Mouse (Mus musculus) intestine, embryonic 14.5 days (tissue): Measurements from ENCODE around the gene Dnal4. TPM values are rescaled to one million over a fixed set of nuclear protein-coding genes. Genes with fewer than 3 reads are reported as not detected.

Source experiments
- ATAC-seq: fragments of 200-750 bp; cut with Nextera tagmentation; replicated peaks from 2 replicates; pipeline ENCODE4 v1.8.0; 2017; ENCODE audit warnings: low read depth, moderate number of reproducible peaks, moderate TSS enrichment, moderate library complexity; ENCODE audit not compliant: low FRiP score, low TSS enrichment
- DNase-seq: peaks from one replicate; pipeline ENCODE4 v3.0.0-alpha.2; 2018; ENCODE audit warnings: low spot score
- H3K27ac ChIP-seq: fragments of 300-500 bp; sonication (generic); 2 replicates; pipeline ENCODE4 v1.5.1; 2014; ENCODE audit warnings: low read depth, mild to moderate bottlenecking, control low read depth
- H3K27me3 ChIP-seq: fragments of 300-500 bp; sonication (generic); replicated peaks from 2 replicates; pipeline ENCODE4 v1.6.1; 2014; ENCODE audit warnings: low read length, control low read depth; ENCODE audit not compliant: control insufficient read depth, insufficient read depth
- H3K36me3 ChIP-seq: fragments of 300-500 bp; sonication (generic); 2 replicates; pipeline ENCODE4 v1.6.1; 2014; ENCODE audit warnings: low read length, control low read depth; ENCODE audit not compliant: control insufficient read depth, insufficient read depth
- H3K4me1 ChIP-seq: fragments of 300-500 bp; sonication (generic); replicated peaks from 2 replicates; pipeline ENCODE4 v1.6.1; 2014; ENCODE audit warnings: low read length, control low read depth, mixed read lengths; ENCODE audit not compliant: control insufficient read depth, insufficient read depth
- H3K4me2 ChIP-seq: fragments of 300-500 bp; sonication (generic); 2 replicates; pipeline ENCODE4 v1.6.1; 2014; ENCODE audit warnings: low read length
- H3K4me3 ChIP-seq: fragments of 300-500 bp; sonication (generic); 2 replicates; pipeline ENCODE4 v1.5.1; 2014; ENCODE audit warnings: low read depth, low read length, control low read depth, mixed read lengths
- H3K9ac ChIP-seq: fragments of 300-500 bp; sonication (generic); 2 replicates; pipeline ENCODE4 v1.6.1; 2014; ENCODE audit warnings: mild to moderate bottlenecking, low read length
- H3K9me3 ChIP-seq: fragments of 300-500 bp; sonication (generic); 2 replicates; pipeline ENCODE4 v1.6.1; 2016; ENCODE audit warnings: low read length, control low read depth; ENCODE audit not compliant: control insufficient read depth
- WGBS: fragments of 180-500 bp; shearing (Covaris S2); extraction: QIAGEN DNeasy Blood & Tissue Kit; methylation state at CpG from one replicate; pipeline ENCODE4 v1.1.7; 2014; 5-methylcytosine and 5-hydroxymethylcytosine counted together
- polyA plus RNA-seq: library from polyadenylated mRNA; unstranded; fragments of >200 nt; fragmentation: Nextera tagmentation; extraction: Ambion mirVana; gene quantifications from 2 replicates; pipeline ENCODE4 v1.2.1, GENCODE M21; 2014

Dnal4 gene
- polyA plus RNA-seq, 1 experiment from 2014 or later = 47.5 TPM

- Histone ChIP-seq H3K4me1 (no peaks in the 10 kb centered on the region; the same call in 1 of the 2 replicates), H3K36me3 (no peaks in the 10 kb centered on the region), H3K9me3 (no peaks in the 10 kb centered on the region), H3K27me3 (peaks cover 61% of the 10 kb centered on the region), H3K4me2 (peak overlapping the region; percentile 69), H3K27ac (no peak overlapping the region), H3K9ac (peak overlapping the region; percentile 38), H3K4me3 (peak overlapping the region; percentile 51)
- 4% methylated on average over 69 of the region's 81 CpGs for WGBS
- DNase-seq = peak; percentile 67
- ATAC-seq = peak; percentile 38
These were observed 26.1 kb upstream of the Dnal4 start for GRCm38 (mm10) chr15:79803533-79804351.

- Histone ChIP-seq H3K36me3 (no peaks in the 10 kb centered on the region), H3K4me2 (no peak overlapping the region), H3K27me3 (peaks cover 56% of the 10 kb centered on the region), H3K9me3 (no peaks in the 10 kb centered on the region), H3K9ac (no peak overlapping the region), H3K4me1 (no peaks in the 10 kb centered on the region; the same call in 1 of the 2 replicates), H3K4me3 (no peak overlapping the region), H3K27ac (no peak overlapping the region)
- no peak for DNase-seq
- WGBS = 61% methylated on average over 4 of the region's 4 CpGs
- no peak for ATAC-seq
These were observed 24.7 kb upstream of the Dnal4 start for GRCm38 (mm10) chr15:79802304-79802703.

- Histone ChIP-seq H3K9ac (no peak overlapping the region), H3K4me1 (no peaks in the 10 kb centered on the region; the same call in 1 of the 2 replicates), H3K27me3 (peaks cover 50% of the 10 kb centered on the region), H3K9me3 (no peaks in the 10 kb centered on the region), H3K36me3 (no peaks in the 10 kb centered on the region), H3K4me3 (no peak overlapping the region), H3K27ac (no peak overlapping the region), H3K4me2 (no peak overlapping the region)
- ATAC-seq (no peak), DNase-seq (no peak)
- WGBS = 75% methylated on average over 2 of the region's 2 CpGs
These were observed 24.0 kb upstream of the Dnal4 start for GRCm38 (mm10) chr15:79801646-79802045.

DNA sequence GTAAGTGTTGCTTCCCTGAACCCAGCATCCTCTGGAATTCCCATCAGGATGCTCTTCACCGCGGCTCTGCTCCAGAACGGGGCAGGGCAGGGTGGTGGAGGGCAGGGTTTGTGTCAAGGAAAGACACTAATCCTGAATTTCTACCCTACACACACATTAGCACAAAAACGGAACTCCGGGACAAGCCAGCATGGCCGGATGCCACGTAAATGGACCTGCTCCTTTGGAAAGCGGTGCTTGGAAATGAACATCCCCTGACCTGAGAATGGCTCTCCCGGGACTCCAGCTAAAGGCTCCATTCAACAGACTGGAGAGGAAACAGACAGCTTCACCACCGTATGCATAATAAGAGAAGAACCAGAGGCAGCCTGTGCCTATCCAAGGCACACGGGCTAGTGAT, 23.1 kb upstream of the Dnal4 start:
- Histone ChIP-seq H3K4me1 (no peaks in the 10 kb centered on the region; the same call in 1 of the 2 replicates), H3K36me3 (no peaks in the 10 kb centered on the region), H3K4me2 (no peak overlapping the region), H3K9ac (no peak overlapping the region), H3K4me3 (no peak overlapping the region), H3K27me3 (peaks cover 41% of the 10 kb centered on the region), H3K9me3 (no peaks in the 10 kb centered on the region), H3K27ac (no peak overlapping the region)
- WGBS = 59% methylated on average over 11 of the region's 11 CpGs
- ATAC-seq (no peak), DNase-seq (no peak)

GRCm38 (mm10) chr15:79798591-79798990, 20.9 kb upstream of the Dnal4 start:
- 85% methylated on average over 10 of the region's 10 CpGs for WGBS
- no peak for DNase-seq

GRCm38 (mm10) chr15:79797680-79798079, 20.0 kb upstream of the Dnal4 start:
- H3K9ac ChIP-seq = no peak overlapping the region
- H3K9me3 ChIP-seq = no peaks in the 10 kb centered on the region
- peaks cover 14% of the 10 kb centered on the region for H3K27me3 ChIP-seq
- no peak overlapping the region for H3K4me2 ChIP-seq
- H3K4me1 ChIP-seq = no peaks in the 10 kb centered on the region
- DNase-seq (no peak), ATAC-seq (no peak)
- no peak overlapping the region for H3K4me3 ChIP-seq
- no peaks in the 10 kb centered on the region for H3K36me3 ChIP-seq
- no peak overlapping the region for H3K27ac ChIP-seq
- 80% methylated on average over 8 of the region's 8 CpGs for WGBS

More at GRCm38 (mm10) chr15:79798591-79798990, 20.9 kb upstream of the Dnal4 start:
- H3K4me3 ChIP-seq = no peak overlapping the region
- H3K9me3 ChIP-seq = no peaks in the 10 kb centered on the region
- peaks cover 23% of the 10 kb centered on the region for H3K27me3 ChIP-seq
- H3K36me3 ChIP-seq = no peaks in the 10 kb centered on the region
- no peaks in the 10 kb centered on the region for H3K4me1 ChIP-seq
- ATAC-seq = no peak
- no peak overlapping the region for H3K27ac ChIP-seq
- no peak overlapping the region for H3K9ac ChIP-seq
- no peak overlapping the region for H3K4me2 ChIP-seq

- WGBS = 81% methylated on average over 7 of the region's 7 CpGs
- H3K36me3 ChIP-seq = no peaks in the 10 kb centered on the region
- no peak for DNase-seq
- H3K4me2 ChIP-seq = no peak overlapping the region
- no peak for ATAC-seq
- H3K9me3 ChIP-seq = no peaks in the 10 kb centered on the region
- H3K4me1 ChIP-seq = no peaks in the 10 kb centered on the region
- H3K4me3 ChIP-seq = no peak overlapping the region
- H3K27me3 ChIP-seq = peaks cover 8% of the 10 kb centered on the region
- no peak overlapping the region for H3K9ac ChIP-seq
- no peak overlapping the region for H3K27ac ChIP-seq
These were observed 19.4 kb upstream of the Dnal4 start for GRCm38 (mm10) chr15:79797096-79797495.

GRCm38 (mm10) chr15:79796256-79796655, 18.6 kb upstream of the Dnal4 start:
- Histone ChIP-seq H3K4me2 (no peak overlapping the region), H3K9ac (no peak overlapping the region), H3K9me3 (no peaks in the 10 kb centered on the region), H3K36me3 (no peaks in the 10 kb centered on the region), H3K4me1 (no peaks in the 10 kb centered on the region), H3K27ac (no peak overlapping the region), H3K27me3 (no peaks in the 10 kb centered on the region; the same call in 1 of the 2 replicates), H3K4me3 (no peak overlapping the region)
- no peak for DNase-seq
- ATAC-seq = no peak
- WGBS = 83% methylated on average over 12 of the region's 12 CpGs

DNA sequence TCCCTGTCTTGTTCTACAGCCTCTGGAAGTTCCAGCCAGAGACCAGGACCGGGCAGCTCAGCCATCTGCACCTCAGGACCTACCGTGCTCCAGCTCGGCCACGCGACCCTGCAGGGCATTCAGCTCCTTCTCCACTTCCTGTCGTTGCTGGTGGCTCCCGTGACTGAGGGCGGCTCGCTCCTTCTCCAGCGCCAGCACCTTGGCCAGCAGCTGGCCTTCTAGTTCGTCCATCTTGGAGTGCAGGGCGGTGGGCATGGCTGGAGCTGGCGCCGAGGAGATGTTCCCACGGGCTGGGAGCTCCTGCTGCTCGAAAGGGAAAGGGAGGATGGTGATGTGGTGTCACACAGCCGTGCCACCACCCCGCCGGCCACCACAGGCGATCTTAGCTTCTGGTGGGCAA, 16.5 kb upstream of the Dnal4 start:
- no peaks in the 10 kb centered on the region for H3K4me1 ChIP-seq
- no peak overlapping the region for H3K9ac ChIP-seq
- ATAC-seq = no peak
- H3K27me3 ChIP-seq = no peaks in the 10 kb centered on the region; the same call in 1 of the 2 replicates
- H3K36me3 ChIP-seq = no peaks in the 10 kb centered on the region
- DNase-seq = no peak
- 18% methylated on average over 20 of the region's 20 CpGs for WGBS
- no peak overlapping the region for H3K4me3 ChIP-seq
- H3K9me3 ChIP-seq = no peaks in the 10 kb centered on the region
- no peak overlapping the region for H3K4me2 ChIP-seq
- no peak overlapping the region for H3K27ac ChIP-seq
